In the genomic region with DNA sequence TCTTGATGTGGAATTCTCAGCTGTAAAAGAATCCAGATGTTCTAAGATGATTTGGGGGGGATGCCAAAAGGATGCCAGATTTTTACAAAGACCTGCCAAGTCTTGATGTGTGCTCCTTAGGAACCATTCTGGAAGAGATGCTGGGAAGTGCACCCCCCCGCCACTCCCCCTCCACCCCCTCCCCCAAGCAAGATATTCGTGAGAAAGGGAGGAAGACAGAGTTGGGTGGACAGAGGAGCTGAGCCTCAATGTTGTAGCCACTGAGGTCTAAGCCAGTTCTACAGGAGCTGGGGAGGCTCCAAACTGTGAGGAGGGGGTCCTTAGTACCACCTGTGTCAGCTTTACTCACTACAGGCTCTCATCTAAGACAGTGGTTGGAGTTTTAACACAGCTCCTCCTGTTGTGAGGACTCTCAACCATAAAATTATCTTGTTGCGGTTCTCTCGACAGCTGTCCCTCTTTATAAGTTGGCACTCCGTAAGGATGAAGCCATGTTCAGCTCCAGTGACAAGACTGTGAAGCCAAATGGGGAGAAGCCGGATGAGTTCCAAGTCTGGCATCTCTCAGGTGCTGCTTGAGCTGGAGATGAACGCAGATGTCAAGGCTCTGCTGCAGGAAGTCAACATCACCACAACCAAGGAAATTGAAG, we compare ENCODE assay signal across 9 mouse cellular contexts. TPM values are rescaled to one million over a fixed set of nuclear protein-coding genes. Genes with fewer than 3 reads are reported as not detected.
DNase-seq lines count a peak whose midpoint lies in the region; ATAC-seq lines count a peak whose summit lies in the region.
"Not testable (repeated sequence)": the region's sequence is repeated elsewhere in the genome, so short reads cannot be mapped to it uniquely, and the experiment has no call there.
"Had no signal": no experiment of that assay in that cellular context is flagged by ENCODE, and none has a peak within 500 bp of the region (broad histone marks: within the 10 kb centered on the region; RNA-seq: fewer than 3 reads in every experiment).

No protein-coding gene starts in this region.

- peak; percentile 6 for DNase-seq in adrenal gland, postnatal 10 days
- not testable (repeated sequence) for DNase-seq in embryonic facial prominence, embryonic 14.5 days (ENCODE audit: low spot score); hindbrain, embryonic 11.5 days (ENCODE audit: low spot score); midbrain, embryonic 14.5 days
- peak; percentile 17 for DNase-seq in gastrocnemius, postnatal 14 days
- DNase-seq in kidney, postnatal 10 days = peak; percentile 10

- not testable (repeated sequence) for H3K4me3 ChIP-seq in embryonic facial prominence, embryonic 14.5 days (ENCODE audit: low read depth, low read length); hindbrain, embryonic 11.5 days (ENCODE audit: low read depth, low read length); liver, embryonic 15.5 days (replicated peaks); midbrain, embryonic 14.5 days (replicated peaks; ENCODE audit: low read depth, low read length); stomach, embryonic 16.5 days (replicated peaks; ENCODE audit: low read length)

- H3K9ac ChIP-seq in embryonic facial prominence, embryonic 14.5 days (ENCODE audit: low read depth, low read length); hindbrain, embryonic 11.5 days (ENCODE audit: low read depth, low read length); liver, embryonic 15.5 days; midbrain, embryonic 14.5 days (replicated peaks; ENCODE audit: low read length); stomach, embryonic 16.5 days (ENCODE audit: low read length): not testable (repeated sequence)

- H3K4me2 ChIP-seq in embryonic facial prominence, embryonic 14.5 days (ENCODE audit: low read depth, low read length); hindbrain, embryonic 11.5 days (replicated peaks; ENCODE audit: low read depth, low read length); liver, embryonic 15.5 days; midbrain, embryonic 14.5 days (ENCODE audit: low read length); stomach, embryonic 16.5 days (ENCODE audit: low read depth, low read length): not testable (repeated sequence)

- 71% methylated on average over 7 of the region's 7 CpGs for WGBS in embryonic facial prominence, embryonic 14.5 days
- 86% methylated on average over 5 of the region's 7 CpGs for WGBS in hindbrain, embryonic 11.5 days
- WGBS in liver, embryonic 15.5 days (ENCODE audit: insufficient replicate concordance) = 70% methylated on average over 7 of the region's 7 CpGs
- WGBS in midbrain, embryonic 14.5 days = 86% methylated on average over 7 of the region's 7 CpGs
- WGBS in stomach, embryonic 16.5 days = 86% methylated on average over 6 of the region's 7 CpGs

- ATAC-seq in embryonic facial prominence, embryonic 14.5 days (ENCODE audit: low read depth) = peak; percentile 84
- ATAC-seq in hindbrain, embryonic 11.5 days (ENCODE audit: low FRiP score) = peak; percentile 77
- peak; percentile 37 for ATAC-seq in liver, embryonic 15.5 days (ENCODE audit: insufficient read depth)
- ATAC-seq in midbrain, embryonic 14.5 days (ENCODE audit: low FRiP score, low TSS enrichment) = peak; percentile 84
- peak; percentile 83 for ATAC-seq in stomach, embryonic 16.5 days (ENCODE audit: insufficient read depth, low FRiP score)

- not testable (repeated sequence) for H3K36me3 ChIP-seq in embryonic facial prominence, embryonic 14.5 days (ENCODE audit: control insufficient read depth, insufficient read depth, low read length); hindbrain, embryonic 11.5 days (ENCODE audit: control insufficient read depth, insufficient read depth, low read length); liver, embryonic 15.5 days (replicated peaks); midbrain, embryonic 14.5 days (ENCODE audit: control insufficient read depth, insufficient read depth, low read length); stomach, embryonic 16.5 days (ENCODE audit: control insufficient read depth, insufficient read depth, low read length)

- intact Hi-C loops in gastrocnemius, postnatal 14 days (cut with DNase I; ENCODE audit: low total_unique reads) = not testable (repeated sequence)

- not testable (repeated sequence) for H3K9me3 ChIP-seq in embryonic facial prominence, embryonic 14.5 days (ENCODE audit: control insufficient read depth, low read length); hindbrain, embryonic 11.5 days (ENCODE audit: control insufficient read depth, low read length); liver, embryonic 15.5 days (replicated peaks); midbrain, embryonic 14.5 days (ENCODE audit: control insufficient read depth, low read length); stomach, embryonic 16.5 days (replicated peaks; ENCODE audit: control insufficient read depth, low read length)

- H3K27me3 ChIP-seq in embryonic facial prominence, embryonic 14.5 days (replicated peaks; ENCODE audit: control insufficient read depth, insufficient read depth, low read length); hindbrain, embryonic 11.5 days (ENCODE audit: control insufficient read depth, insufficient read depth, low read length); liver, embryonic 15.5 days; midbrain, embryonic 14.5 days (ENCODE audit: control insufficient read depth, insufficient read depth, low read length); stomach, embryonic 16.5 days (ENCODE audit: control insufficient read depth, insufficient read depth, low read length): not testable (repeated sequence)

- not testable (repeated sequence) for H3K4me1 ChIP-seq in embryonic facial prominence, embryonic 14.5 days (ENCODE audit: control insufficient read depth, insufficient read depth, low read length); hindbrain, embryonic 11.5 days (replicated peaks; ENCODE audit: control insufficient read depth, insufficient read depth, low read length); liver, embryonic 15.5 days (replicated peaks); midbrain, embryonic 14.5 days (ENCODE audit: control insufficient read depth, insufficient read depth, low read length); stomach, embryonic 16.5 days (ENCODE audit: control insufficient read depth, insufficient read depth, low read length)

- H3K27ac ChIP-seq in embryonic facial prominence, embryonic 14.5 days (replicated peaks; ENCODE audit: low read depth, low read length); hindbrain, embryonic 11.5 days (ENCODE audit: low read depth, low read length); liver, embryonic 15.5 days (replicated peaks); midbrain, embryonic 14.5 days (replicated peaks; ENCODE audit: low read depth, low read length); stomach, embryonic 16.5 days (ENCODE audit: low read length): not testable (repeated sequence)

RNA-seq across cellular contexts. Expression of a gene that starts 17.7 kb away (rescaled TPM):
- total RNA-seq in adrenal gland, postnatal 10 days (2021) = under 1 TPM in 1 of 2 experiments, not detected in 1; 0.36 TPM
- not detected in 2 replicates for polyA plus RNA-seq in embryonic facial prominence, embryonic 14.5 days (2014; fragmentation: Nextera tagmentation; extraction: Ambion mirVana)
- under 1 TPM in 1 of 2 experiments, not detected in 1; 0.16 TPM for total RNA-seq in gastrocnemius, postnatal 14 days (2021)
- 0.08 TPM in 1 of 2 replicates, not detected in the other for polyA plus RNA-seq in hindbrain, embryonic 11.5 days (2014; fragmentation: Nextera tagmentation; extraction: Ambion mirVana)
- polyA plus RNA-seq in liver, embryonic 15.5 days (2015; fragmentation: Nextera tagmentation; extraction: Ambion mirVana) = not detected in 2 replicates
- polyA plus RNA-seq in midbrain, embryonic 14.5 days (2014; fragmentation: Nextera tagmentation; extraction: Ambion mirVana) = 0.24 TPM in 1 of 2 replicates, not detected in the other
- polyA plus RNA-seq in stomach, embryonic 16.5 days (2015; fragmentation: Nextera tagmentation; extraction: Ambion mirVana) = 0.26 TPM in 1 of 2 replicates, not detected in the other
- polyA plus RNA-seq: spleen, adult 2 months had no signal
